Mouse (Mus musculus): ENCODE data around the gene Arg1. TPM values are rescaled to one million over a fixed set of nuclear protein-coding genes. Genes with fewer than 3 reads are reported as not detected.

Arg1 gene
- total and polyA plus RNA-seq, 3 experiments = not detected

DNA sequence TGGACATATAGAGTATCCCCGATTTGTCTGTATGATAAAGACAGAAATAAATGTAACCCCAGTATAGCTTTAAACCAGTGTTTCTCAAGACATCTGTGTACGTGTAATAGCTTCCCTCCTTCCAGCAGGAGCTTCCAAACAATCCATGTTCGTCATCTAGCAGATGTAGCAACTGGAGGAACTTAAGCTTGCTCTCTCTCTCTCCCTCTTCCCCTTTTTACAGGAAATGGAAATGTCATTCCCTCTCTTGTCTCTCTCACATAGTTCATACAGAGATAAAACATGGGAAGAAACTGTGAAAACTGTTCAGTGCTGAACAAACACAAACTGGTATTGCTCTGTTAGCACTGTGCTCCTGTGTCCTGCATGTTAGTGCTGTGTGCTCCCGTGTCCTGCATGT is 22.9 kb upstream of the Arg1 start:
- peaks cover 14% of the 10 kb centered on the region for H3K27me3 ChIP-seq (ENCODE audit: insufficient read depth, low read length)
- TF ChIP-seq GATA1 (IDR thresholded peaks at IDR 0.05; ENCODE audit: borderline replicate concordance, low read length) (no peak), POLR2AphosphoS5 (IDR thresholded peaks at IDR 0.05; ENCODE audit: insufficient replicate concordance, low read depth, low read length) (no peak), CTCF (IDR thresholded peaks at IDR 0.05; ENCODE audit: low read depth, low read length) (no peak), GATA2 (IDR thresholded peaks at IDR 0.05; ENCODE audit: borderline replicate concordance, low read depth, low read length) (no peak), TAL1 (conservative IDR thresholded peaks at IDR 0.05; ENCODE audit: low read depth, low read length) (no peak)
- H3K36me3 ChIP-seq (replicated peaks) = no peaks in the 10 kb centered on the region
- H3K4me3 ChIP-seq (ENCODE audit: low read depth, low read length) = no peak overlapping the region
- ATAC-seq (ENCODE audit: extremely low read depth, insufficient number of reproducible peaks, low FRiP score, poor library complexity, severe bottlenecking) (no peak), DNase-seq (ENCODE audit: low spot score) (no peak)
- H3K9me3 ChIP-seq (replicated peaks) = no peaks in the 10 kb centered on the region
- H3K4me1 ChIP-seq (ENCODE audit: insufficient read depth, low read depth, low read length) = no peaks in the 10 kb centered on the region

DNA sequence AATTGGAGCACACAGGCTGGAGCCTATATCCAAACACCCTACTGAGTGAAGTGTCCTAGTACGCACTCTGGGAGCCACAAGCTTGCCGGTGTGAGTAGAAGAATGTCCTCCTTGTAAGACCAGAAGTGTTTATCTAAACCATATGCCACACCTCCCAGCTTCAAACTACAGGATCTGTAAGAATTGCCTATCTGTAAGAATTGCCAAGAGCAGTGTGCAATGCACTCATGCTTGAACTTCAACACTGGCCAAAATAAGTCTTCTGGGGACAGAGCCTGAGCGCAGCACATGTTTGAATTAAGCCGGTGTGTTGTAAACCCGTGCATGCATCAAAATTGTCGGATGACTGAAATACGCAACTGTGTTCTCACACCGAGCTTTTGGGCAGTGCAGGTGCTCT is 21.0 kb upstream of the Arg1 start:
- ATAC-seq (ENCODE audit: extremely low read depth, insufficient number of reproducible peaks, low FRiP score, poor library complexity, severe bottlenecking) (no peak), DNase-seq (ENCODE audit: low spot score) (no peak)
- Histone ChIP-seq H3K4me1 (ENCODE audit: insufficient read depth, low read depth, low read length) (no peaks in the 10 kb centered on the region), H3K4me3 (ENCODE audit: low read depth, low read length) (no peak overlapping the region), H3K27me3 (ENCODE audit: insufficient read depth, low read length) (peaks cover 15% of the 10 kb centered on the region), H3K9me3 (replicated peaks) (no peaks in the 10 kb centered on the region), H3K36me3 (replicated peaks) (no peaks in the 10 kb centered on the region)
- TF ChIP-seq GATA1 (IDR thresholded peaks at IDR 0.05; ENCODE audit: borderline replicate concordance, low read length) = no peak
- no peak for TF ChIP-seq TAL1 (conservative IDR thresholded peaks at IDR 0.05; ENCODE audit: low read depth, low read length)
- TF ChIP-seq GATA2 (IDR thresholded peaks at IDR 0.05; ENCODE audit: borderline replicate concordance, low read depth, low read length) = no peak
- no peak for TF ChIP-seq CTCF (IDR thresholded peaks at IDR 0.05; ENCODE audit: low read depth, low read length)
- TF ChIP-seq POLR2AphosphoS5 (IDR thresholded peaks at IDR 0.05; ENCODE audit: insufficient replicate concordance, low read depth, low read length) = no peak

DNA sequence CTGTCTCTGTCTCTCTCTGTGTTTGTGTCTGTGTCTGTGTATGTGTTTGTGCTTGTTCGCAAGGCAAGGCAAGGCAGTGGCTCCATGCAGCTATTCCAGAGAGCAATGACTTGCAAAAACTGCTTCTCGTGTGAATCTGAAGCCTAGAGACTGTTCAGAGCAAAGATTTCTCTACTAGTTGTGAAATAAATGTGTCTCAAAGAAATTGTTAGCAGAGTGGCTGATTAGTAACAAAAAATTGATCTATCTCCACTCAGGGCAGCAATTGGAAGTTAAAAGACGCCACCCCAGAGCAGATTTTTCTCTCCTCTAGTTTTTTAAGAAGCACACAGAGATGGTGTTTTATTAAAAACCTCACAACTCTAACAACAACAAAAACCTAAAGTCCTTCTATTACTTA is 20.6 kb upstream of the Arg1 start:
- H3K4me1 ChIP-seq (ENCODE audit: insufficient read depth, low read depth, low read length) = no peaks in the 10 kb centered on the region
- DNase-seq (ENCODE audit: low spot score) (no peak), ATAC-seq (ENCODE audit: extremely low read depth, insufficient number of reproducible peaks, low FRiP score, poor library complexity, severe bottlenecking) (no peak)
- no peak for TF ChIP-seq POLR2AphosphoS5 (IDR thresholded peaks at IDR 0.05; ENCODE audit: insufficient replicate concordance, low read depth, low read length)
- TF ChIP-seq CTCF (IDR thresholded peaks at IDR 0.05; ENCODE audit: low read depth, low read length) = no peak
- TF ChIP-seq GATA1 (IDR thresholded peaks at IDR 0.05; ENCODE audit: borderline replicate concordance, low read length) = no peak
- TF ChIP-seq GATA2 (IDR thresholded peaks at IDR 0.05; ENCODE audit: borderline replicate concordance, low read depth, low read length) = no peak
- TF ChIP-seq TAL1 (conservative IDR thresholded peaks at IDR 0.05; ENCODE audit: low read depth, low read length) = no peak
- peaks cover 15% of the 10 kb centered on the region for H3K27me3 ChIP-seq (ENCODE audit: insufficient read depth, low read length)
- no peak overlapping the region for H3K4me3 ChIP-seq (ENCODE audit: low read depth, low read length)
- no peaks in the 10 kb centered on the region for H3K9me3 ChIP-seq (replicated peaks)
- no peaks in the 10 kb centered on the region for H3K36me3 ChIP-seq (replicated peaks)

DNA sequence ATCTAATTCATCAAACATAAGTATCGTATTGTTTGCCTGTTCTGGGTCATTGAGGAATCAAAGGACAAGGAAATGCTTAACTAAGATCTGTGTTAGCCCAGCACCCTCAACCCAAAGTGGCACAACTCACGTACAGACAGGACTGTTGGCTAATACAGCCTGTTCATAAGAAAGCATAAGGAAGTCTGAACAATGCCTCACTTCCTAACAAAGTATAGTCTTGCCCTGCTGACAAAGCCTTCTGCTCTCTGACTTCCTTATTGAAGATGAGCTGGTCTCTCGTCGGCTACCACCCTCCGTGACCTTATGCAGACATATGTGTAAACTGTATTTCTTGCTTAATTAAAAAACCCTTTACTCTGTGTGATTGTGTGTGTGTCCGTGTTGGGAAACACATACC is 2.9 kb upstream of the Arg1 start:
- Histone ChIP-seq H3K27me3 (ENCODE audit: insufficient read depth, low read length) (peaks cover 2% of the 10 kb centered on the region; the same call in 1 of the 2 replicates), H3K36me3 (replicated peaks) (no peaks in the 10 kb centered on the region), H3K4me3 (ENCODE audit: low read depth, low read length) (no peak overlapping the region), H3K9me3 (replicated peaks) (no peaks in the 10 kb centered on the region), H3K4me1 (ENCODE audit: insufficient read depth, low read depth, low read length) (no peaks in the 10 kb centered on the region)
- no peak for ATAC-seq (ENCODE audit: extremely low read depth, insufficient number of reproducible peaks, low FRiP score, poor library complexity, severe bottlenecking)
- TF ChIP-seq GATA2 (IDR thresholded peaks at IDR 0.05; ENCODE audit: borderline replicate concordance, low read depth, low read length) (no peak), POLR2AphosphoS5 (IDR thresholded peaks at IDR 0.05; ENCODE audit: insufficient replicate concordance, low read depth, low read length) (no peak), CTCF (IDR thresholded peaks at IDR 0.05; ENCODE audit: low read depth, low read length) (no peak), TAL1 (conservative IDR thresholded peaks at IDR 0.05; ENCODE audit: low read depth, low read length) (no peak), GATA1 (IDR thresholded peaks at IDR 0.05; ENCODE audit: borderline replicate concordance, low read length) (no peak)
- DNase-seq (ENCODE audit: low spot score) = no peak

DNA sequence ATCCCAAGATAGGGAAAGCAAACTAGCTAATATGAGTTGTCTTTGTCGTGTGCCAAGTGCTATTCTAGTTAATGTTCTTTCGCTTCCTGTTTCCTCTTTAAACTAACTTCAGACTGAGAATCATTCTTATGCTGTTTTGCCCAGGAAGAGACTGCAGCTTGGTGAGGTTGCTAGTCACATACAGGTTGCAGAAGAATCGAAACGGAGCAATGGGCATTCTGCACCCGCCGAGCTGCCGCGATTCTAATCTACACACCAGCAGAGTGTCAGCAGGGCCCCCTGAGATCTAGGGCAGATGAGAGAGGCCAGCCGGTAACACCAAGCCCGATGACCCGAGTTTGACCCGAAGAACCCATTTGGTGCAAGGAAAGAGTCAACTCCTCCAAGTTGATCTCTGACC is 788 bp upstream of the Arg1 start:
- H3K4me1 ChIP-seq (ENCODE audit: insufficient read depth, low read depth, low read length) = no peaks in the 10 kb centered on the region
- ATAC-seq (ENCODE audit: extremely low read depth, insufficient number of reproducible peaks, low FRiP score, poor library complexity, severe bottlenecking) = no peak
- H3K4me3 ChIP-seq (ENCODE audit: low read depth, low read length) = no peak overlapping the region
- no peaks in the 10 kb centered on the region for H3K36me3 ChIP-seq (replicated peaks)
- TF ChIP-seq CTCF (IDR thresholded peaks at IDR 0.05; ENCODE audit: low read depth, low read length) = no peak
- no peak for TF ChIP-seq POLR2AphosphoS5 (IDR thresholded peaks at IDR 0.05; ENCODE audit: insufficient replicate concordance, low read depth, low read length)
- TF ChIP-seq GATA1 (IDR thresholded peaks at IDR 0.05; ENCODE audit: borderline replicate concordance, low read length) = no peak
- TF ChIP-seq GATA2 (IDR thresholded peaks at IDR 0.05; ENCODE audit: borderline replicate concordance, low read depth, low read length) = no peak
- TF ChIP-seq TAL1 (conservative IDR thresholded peaks at IDR 0.05; ENCODE audit: low read depth, low read length) = no peak
- no peak for DNase-seq (ENCODE audit: low spot score)
- no peaks in the 10 kb centered on the region for H3K9me3 ChIP-seq (replicated peaks)
- peaks cover 2% of the 10 kb centered on the region; the same call in 1 of the 2 replicates for H3K27me3 ChIP-seq (ENCODE audit: insufficient read depth, low read length)

DNA sequence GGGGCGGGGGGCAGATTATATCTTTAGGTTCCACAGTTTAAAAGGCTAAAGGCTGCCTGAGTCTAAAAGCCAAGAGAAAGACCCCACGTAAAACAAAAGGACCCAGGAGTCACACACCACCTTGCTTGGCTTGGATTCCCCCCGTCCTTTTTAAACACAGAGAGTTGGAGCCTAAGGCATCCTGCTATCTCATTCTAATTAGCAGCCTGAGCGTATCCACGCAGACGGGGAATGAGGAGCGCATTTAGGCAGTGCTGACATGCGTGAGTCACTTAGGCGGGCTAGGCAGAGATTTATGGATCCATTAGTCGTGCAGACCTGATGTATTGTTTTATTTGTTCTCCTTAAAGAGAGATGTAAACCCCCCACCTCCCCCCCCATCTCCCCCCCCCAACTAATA is 904 bp downstream of the Arg1 start:
- TF ChIP-seq POLR2AphosphoS5 (IDR thresholded peaks at IDR 0.05; ENCODE audit: insufficient replicate concordance, low read depth, low read length) = no peak
- TF ChIP-seq CTCF (IDR thresholded peaks at IDR 0.05; ENCODE audit: low read depth, low read length) = no peak
- TF ChIP-seq GATA2 (IDR thresholded peaks at IDR 0.05; ENCODE audit: borderline replicate concordance, low read depth, low read length) = no peak
- no peak for TF ChIP-seq GATA1 (IDR thresholded peaks at IDR 0.05; ENCODE audit: borderline replicate concordance, low read length)
- TF ChIP-seq TAL1 (conservative IDR thresholded peaks at IDR 0.05; ENCODE audit: low read depth, low read length) = no peak
- H3K27me3 ChIP-seq (ENCODE audit: insufficient read depth, low read length) = peaks cover 2% of the 10 kb centered on the region; the same call in 1 of the 2 replicates
- H3K4me3 ChIP-seq (ENCODE audit: low read depth, low read length) = no peak overlapping the region
- H3K9me3 ChIP-seq (replicated peaks) = no peaks in the 10 kb centered on the region
- H3K36me3 ChIP-seq (replicated peaks) = no peaks in the 10 kb centered on the region
- no peaks in the 10 kb centered on the region for H3K4me1 ChIP-seq (ENCODE audit: insufficient read depth, low read depth, low read length)
- DNase-seq (ENCODE audit: low spot score) (no peak), ATAC-seq (ENCODE audit: extremely low read depth, insufficient number of reproducible peaks, low FRiP score, poor library complexity, severe bottlenecking) (no peak)
